Mouse (Mus musculus): ENCODE data around the gene Dcbld1.

The Dcbld1 gene

GRCm38 (mm10) chr10:52233301-52233968 lies at the start of gene Dcbld1:
TSS of gene Dcbld1 (plus strand) at chr10:52233619.
- DNase-seq (ENCODE audit: low read depth, low spot score): peak; percentile 61

GRCm38 (mm10) chr10:52185900-52186299 lies 47.5 kb upstream of the Dcbld1 start:
- no peak for DNase-seq (ENCODE audit: low read depth, low spot score)

DNA sequence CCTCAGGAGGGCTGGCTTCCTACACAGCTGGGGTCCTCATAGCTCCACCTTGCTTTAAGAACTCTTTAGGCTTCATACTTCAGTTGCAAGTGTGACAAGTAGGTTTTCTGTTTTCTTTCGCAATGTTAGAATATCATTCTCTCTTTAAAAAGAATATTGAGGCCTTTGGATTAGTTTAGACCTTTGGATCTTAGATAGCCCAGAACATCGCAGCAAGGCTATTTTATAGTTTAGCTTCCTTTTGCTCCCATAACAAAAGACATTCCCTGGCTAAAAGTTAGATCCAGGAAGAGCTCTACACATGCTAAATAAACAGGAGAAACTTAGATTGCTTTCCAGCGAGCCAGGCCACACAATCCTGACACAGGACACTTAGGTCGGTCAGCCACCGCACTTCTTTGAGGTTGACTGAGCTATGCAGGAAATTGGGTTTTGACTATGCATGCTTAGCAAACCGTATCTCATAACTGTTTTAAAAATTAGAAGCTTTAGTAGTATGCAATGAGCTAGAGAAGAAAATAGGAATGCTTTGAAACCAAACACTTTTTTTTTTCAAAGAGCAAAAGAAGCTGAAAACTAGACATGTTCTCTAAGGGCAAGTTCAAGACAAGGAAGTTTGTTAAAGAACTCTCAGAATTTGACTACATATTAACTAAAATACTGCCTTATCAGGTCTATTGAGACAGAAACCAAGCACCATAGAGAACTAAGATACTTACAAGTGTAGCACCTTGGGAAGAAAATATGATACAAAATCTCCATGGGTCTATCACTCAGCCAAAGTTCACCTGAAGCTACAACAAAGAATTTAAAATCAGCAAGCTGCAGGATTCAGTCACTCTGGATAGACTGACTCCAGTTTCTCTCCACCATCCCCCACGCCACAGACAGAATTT lies 38.2 kb upstream of the Dcbld1 start, which contains the start of gene Ros1:
Gene Ros1, minus strand, starts transcription at position 288 of the 896 bp plus-strand sequence.
- DNase-seq (ENCODE audit: low read depth, low spot score): no peak

- no peak for DNase-seq (ENCODE audit: low read depth, low spot score)
Measured at GRCm38 (mm10) chr10:52204006-52204405, 29.4 kb upstream of the Dcbld1 start.

DNA sequence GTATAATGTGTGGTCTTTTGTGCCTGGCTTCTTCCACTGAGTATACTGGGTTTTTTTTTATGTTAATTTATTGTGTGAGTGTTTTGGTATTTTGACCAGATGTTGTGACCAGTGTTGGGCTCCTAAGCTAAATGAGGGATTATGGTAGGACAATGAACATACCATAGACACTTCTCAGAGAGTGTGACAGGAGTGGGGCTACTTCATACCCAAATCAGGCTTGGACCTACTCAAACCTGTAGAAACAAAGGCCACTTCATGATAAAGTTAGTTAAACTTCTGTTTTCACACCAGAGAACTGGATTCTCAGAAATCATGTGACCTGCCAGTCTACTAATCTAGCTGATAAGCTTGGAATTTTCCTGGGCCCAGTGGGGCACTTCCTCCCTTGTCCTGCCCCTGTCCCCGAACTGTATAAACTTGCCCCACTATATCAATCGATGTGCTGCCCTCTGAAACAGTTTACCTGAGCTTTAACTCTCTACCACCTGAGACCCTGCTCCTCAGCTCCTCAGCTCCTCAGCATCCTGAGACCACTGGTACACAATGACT lies 18.1 kb upstream of the Dcbld1 start:
- DNase-seq (ENCODE audit: low read depth, low spot score): no peak

- peak; percentile 47 for DNase-seq (ENCODE audit: low read depth, low spot score)
Measured at GRCm38 (mm10) chr10:52216797-52217563, 16.4 kb upstream of the Dcbld1 start.

DNA sequence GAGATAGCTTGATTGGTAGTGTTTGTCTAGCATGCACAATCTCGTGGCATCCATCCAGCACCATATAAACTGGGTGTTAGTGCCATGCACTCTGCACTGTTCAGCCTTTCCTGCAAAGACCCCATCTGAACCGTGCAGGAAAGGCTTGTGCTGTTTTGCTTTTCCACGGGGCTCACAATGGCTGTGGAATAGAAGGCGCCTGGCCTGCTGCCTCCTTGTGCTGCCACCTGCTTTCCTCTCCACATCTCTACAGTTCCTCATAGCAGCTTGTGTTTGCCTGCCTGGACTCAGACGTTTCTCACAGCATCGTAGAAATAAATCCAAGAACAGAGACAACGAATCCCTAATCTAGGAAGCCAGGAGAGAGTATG lies 15.9 kb upstream of the Dcbld1 start:
- no peak for DNase-seq (ENCODE audit: low read depth, low spot score)

- DNase-seq (ENCODE audit: low read depth, low spot score): no peak
Measured at GRCm38 (mm10) chr10:52219600-52219999, 13.8 kb upstream of the Dcbld1 start.

DNA sequence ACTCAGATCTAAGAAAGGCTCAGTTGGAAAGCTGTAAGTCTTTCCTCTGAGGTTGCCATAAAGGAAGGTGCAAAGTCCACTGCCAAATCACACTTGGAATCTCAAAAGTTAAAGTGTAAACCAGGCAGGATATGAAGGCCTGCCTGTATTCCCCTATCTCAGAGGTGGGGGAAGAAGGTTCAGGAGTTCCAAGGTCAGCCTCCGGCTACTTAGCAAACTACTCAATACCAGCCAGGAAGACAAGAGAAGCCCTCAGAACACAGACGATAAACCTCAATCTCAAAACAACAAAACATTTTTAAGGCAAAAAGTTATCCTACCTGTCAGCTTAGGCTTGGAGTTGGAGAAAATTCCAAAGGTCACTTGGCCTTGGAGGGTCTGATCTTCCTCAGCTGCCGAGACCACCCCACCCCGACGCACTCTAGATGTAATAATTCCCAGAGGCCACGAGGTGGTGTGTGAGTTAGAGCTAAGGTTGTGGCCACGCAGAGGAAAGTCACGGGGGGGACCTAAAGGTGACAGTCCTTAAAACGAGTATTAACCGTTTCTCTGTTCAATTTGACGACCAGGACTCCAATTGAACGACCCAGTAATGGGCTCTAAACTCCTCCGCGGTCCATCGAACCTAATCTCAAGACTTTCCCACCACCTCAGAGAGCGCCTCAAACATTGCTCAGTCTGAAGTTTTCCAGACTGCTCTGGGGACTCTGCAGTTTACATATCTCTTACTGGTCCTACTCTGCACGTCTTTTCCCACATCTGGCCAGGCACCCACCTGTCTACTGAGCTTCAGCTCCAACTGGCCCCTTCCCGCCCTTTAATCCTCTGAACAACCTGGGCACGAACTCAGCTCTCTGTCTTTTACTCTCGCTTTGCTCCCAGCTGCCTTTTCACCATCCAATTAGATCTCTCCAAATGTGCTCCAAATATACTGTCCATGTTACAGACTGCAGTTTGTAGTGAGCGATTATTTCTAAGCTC lies 933 bp upstream of the Dcbld1 start:
- peak; percentile 49 for DNase-seq (ENCODE audit: low read depth, low spot score)

DNA sequence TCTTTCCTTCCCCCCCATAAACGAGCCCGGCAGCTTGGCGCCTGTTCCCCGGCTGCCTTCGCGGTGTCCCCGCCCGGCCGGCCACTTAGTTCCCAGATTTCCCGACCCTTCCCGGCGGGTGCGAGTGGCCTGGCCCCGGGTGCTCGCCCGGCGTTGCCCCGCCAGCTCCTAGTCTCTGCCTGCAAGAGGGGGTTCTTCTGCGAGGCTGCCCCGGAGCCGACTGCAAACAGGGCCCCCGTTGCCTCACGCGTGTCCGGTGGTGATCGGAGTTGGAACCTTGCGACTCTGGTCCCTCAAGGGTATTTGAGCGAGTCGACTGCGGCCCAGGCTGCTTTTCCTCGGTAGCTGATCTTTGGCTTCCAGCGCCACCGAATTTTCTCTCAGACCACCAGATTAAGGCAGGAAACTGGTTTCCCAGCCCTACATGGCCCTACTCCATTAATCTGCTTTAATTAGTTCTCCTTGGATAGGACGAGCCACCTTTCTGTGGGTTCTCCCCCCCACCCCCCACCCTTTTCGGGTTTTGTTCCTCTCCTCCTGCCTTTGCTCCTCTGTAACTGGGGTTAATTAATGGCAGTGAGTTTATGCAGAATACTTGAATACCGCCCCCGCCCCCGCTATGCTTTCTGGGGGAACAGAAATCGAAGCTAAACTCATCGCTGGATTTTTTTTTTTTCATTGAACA lies 692 bp downstream of the Dcbld1 start:
- peak; percentile 44 for DNase-seq (ENCODE audit: low read depth, low spot score)

GRCm38 (mm10) chr10:52234654-52234981 lies 1.2 kb downstream of the Dcbld1 start:
- no peak for DNase-seq (ENCODE audit: low read depth, low spot score)

- no peak for DNase-seq (ENCODE audit: low read depth, low spot score)
Measured at GRCm38 (mm10) chr10:52235461-52235860, 2.0 kb downstream of the Dcbld1 start.

DNA sequence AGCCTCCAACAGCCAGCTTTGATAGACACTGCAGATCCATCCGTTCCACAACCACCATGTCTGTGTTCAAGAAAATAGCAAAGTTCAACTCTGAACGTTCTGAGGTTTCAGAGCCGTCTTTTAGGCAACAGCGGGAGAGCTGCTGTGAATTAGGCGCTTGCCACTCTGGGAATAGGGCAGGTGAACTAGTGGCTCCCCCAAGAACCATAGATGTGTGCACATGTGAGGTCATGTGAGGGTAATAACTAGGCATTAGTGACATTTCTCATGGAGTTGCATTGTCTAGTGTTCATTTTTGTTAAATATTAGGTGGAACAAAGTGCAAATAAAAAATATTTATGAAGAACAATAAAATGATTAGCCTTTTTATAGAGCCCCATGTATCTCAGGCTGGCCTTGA lies 8.6 kb downstream of the Dcbld1 start:
- no peak for DNase-seq (ENCODE audit: low read depth, low spot score)

DNA sequence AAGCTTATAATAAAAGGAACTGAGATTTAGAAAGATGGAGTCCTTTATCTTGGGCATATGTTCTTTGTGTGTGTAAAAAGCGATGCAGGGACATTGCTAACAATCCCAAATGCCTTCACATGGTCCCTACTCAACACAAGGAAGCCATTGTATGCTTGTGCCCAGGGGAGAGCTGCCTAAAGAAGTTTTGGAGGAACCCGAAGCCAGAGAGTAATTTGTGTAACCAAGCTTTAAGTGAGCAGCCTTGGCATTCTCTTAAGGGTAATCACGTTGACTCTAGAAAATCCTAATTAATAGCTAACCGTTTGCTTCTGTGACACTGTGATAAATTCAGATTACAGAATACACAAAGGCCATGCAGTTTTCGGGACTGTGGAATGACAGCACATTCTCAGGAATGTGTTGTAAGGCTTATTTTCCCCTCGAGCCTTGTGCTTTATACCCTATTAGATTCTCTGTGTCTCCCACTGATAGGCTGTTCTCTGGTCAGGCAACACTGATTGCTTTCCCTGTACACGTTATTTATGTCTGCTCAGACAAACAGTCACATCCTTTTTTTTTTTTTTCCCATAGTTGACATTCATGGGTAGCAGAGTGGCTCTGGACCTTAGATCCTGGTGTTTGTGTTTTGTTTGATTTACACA lies 9.4 kb downstream of the Dcbld1 start:
- peak; percentile 17 for DNase-seq (ENCODE audit: low read depth, low spot score)

DNA sequence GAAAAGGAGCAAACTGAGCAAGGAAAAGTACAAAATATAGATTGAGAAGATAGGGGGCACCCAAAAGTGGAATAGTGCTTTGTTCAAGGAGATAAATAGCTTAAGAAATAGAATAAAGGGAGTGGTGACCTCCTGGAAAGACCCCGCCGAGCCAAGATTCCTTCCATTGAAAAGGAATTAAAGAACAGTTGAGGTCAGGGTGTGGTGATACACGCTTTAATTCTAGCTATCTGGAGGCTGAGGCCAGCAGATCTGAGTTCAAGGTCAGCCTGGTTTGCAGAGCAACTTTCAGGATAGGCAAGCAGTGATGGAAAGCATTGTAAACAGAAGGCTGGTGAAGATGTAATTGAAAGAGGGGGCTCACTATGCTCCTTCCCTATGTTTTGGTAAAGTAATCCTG lies 12.8 kb downstream of the Dcbld1 start:
- no peak for DNase-seq (ENCODE audit: low read depth, low spot score)

DNA sequence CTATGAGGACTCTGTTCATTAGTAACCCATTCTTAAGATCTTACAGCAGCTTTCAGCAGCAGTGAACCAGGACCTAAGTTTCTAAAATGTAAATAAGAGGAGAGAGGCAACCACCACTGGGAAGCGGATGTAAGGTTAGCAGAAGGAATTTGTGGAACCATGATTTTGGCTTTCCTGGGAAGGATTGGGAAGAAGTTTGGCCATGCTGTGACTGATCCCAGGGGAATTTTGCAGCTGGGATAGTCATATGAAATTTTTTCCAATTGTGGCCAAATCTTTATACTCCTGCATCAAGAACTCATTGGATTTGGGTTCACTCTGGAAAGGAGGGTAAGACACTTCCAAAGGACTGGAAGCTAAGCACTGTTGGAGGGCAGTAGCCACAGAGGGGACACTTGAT lies 18.8 kb downstream of the Dcbld1 start:
- DNase-seq (ENCODE audit: low read depth, low spot score): no peak

GRCm38 (mm10) chr10:52253426-52253825 lies 20.0 kb downstream of the Dcbld1 start:
- DNase-seq (ENCODE audit: low read depth, low spot score): no peak

DNA sequence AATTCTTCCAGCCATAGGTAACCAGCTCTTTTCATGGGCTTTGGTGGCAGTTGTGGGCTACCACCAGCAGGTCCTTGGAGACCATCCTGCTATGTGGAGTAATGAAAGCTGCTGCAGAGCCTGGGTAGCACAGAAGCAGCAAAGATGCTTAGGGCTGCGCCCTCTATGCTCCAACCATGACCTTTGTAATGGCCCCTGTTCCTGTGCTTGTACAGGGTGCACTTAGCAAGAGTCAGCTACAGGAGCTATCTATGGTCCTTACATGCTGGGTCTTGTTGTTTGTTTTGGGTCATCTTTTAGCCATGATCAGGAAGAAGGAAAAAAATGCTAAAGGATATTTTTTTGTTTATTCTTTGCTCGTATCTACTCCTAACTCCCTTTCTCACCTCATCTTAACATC lies 24.3 kb downstream of the Dcbld1 start:
- DNase-seq (ENCODE audit: low read depth, low spot score): no peak

DNA sequence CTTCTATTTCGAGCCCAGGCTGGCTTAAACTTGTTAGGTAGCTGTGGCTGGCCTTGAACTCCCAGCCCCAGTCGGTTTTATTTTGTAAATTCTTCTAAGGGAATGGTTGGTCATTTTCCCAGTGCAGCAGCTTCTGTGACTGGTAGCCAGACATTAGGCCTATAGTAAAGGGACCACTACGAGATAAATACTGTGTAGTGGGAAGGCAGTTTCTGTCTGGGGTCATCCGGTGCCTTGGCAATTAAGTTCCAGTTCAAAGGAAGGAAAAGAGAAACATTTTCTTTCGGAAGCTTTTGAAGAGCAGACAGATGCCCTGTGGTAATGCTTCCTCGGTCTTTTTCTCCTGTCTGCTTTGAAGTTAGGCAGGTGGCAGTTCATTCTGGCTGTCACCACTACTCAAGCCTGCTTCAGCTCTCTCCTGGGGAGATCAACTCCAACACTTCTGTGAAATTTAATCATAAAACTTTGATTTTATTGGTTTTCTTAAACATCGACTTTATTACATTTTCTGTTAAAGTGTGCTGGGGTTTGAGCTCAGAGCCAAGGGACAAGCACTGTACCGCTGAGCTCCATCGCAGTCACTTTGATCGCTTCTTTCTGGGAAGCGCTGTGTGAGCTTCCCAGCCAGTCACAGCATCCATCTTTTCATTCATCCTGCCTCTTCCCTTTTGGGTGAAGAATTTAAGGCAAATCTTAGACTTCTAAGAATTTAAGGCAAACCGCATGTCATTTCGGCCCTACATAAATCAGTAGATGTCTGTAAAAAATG lies 24.9 kb downstream of the Dcbld1 start:
- peak; percentile 33 for DNase-seq (ENCODE audit: low read depth, low spot score)
